Mouse (Mus musculus): ENCODE measurements around the gene Rnaseh2a.

DNA sequence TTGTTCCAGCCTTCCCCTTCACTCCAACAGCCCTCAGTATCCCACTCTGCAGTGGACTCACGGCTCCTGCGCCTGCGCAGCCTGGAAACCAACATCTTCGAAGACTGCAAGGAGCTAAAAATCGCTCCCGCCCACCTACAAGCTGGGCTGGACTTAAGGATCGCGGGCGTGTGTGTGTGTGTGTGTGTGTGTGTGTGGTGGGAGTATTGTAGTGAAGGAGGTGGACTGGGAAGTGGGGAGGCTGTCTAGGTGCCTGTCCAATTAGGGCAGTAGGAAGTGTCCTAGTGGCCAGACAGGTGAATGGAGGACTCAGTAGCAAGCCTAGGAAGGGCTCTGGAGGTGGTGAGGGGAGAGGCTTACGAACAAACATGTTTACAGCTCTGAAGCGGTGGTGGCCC, 24.3 kb downstream of the Rnaseh2a start:
- TF ChIP-seq CHD2 (IDR thresholded peaks at IDR 0.05; ENCODE audit: low read depth, low read length) (no peak), HCFC1 (IDR thresholded peaks at IDR 0.05; ENCODE audit: borderline replicate concordance, insufficient read depth, low read length) (no peak), MAFK (IDR thresholded peaks at IDR 0.05; ENCODE audit: insufficient read depth, low read depth, low read length) (no peak), ZC3H11A (IDR thresholded peaks at IDR 0.05; ENCODE audit: borderline replicate concordance, low read depth, low read length) (no peak)

Measured in ES-E14 (cell line).